Mouse (Mus musculus): Measurements from ENCODE around the gene Hoxb8. TPM values are rescaled to one million over a fixed set of nuclear protein-coding genes. Genes with fewer than 3 reads are reported as not detected.

Gene Hoxb8
- polyA plus RNA-seq, 1 experiment from 2014 or later, result 0.63 TPM

DNA sequence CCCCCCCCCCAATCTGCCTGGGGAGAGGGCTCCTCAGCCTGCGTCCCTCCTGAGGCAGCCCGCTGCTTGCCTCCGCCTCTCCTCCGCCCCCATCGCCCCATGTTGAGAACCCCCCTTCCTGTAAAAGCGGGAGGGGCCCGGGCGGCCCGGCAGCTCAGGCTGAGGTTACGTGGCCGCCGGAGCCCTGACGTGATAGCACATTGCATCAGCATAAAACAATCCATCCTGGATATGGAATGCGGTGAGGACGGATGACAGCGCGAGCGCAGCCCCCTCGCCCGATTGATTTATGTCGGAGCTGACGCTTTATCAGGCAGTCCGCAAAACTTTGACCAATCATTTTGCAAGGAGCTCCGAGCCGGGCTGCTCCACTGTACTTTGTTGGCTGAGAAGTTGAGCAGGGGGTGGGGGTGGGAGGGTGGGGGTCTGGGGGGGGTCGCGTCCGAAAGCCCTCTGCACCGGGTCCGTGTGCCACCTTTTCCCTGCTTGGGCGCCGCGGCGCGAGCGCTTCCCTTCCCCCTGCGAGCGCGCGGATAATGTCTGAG lies 10.6 kb upstream of the Hoxb8 start, which contains the start of gene Hoxb9:
TSS of gene Hoxb9 (plus strand) at position 462 of the 545 bp plus-strand sequence.
- no peak within 1 kb of the TSS for H3K27ac ChIP-seq (replicated peaks; ENCODE audit: low read depth, low read length)
- WGBS, result under 1% methylated on average over 40 of the region's 40 CpGs
- no peaks in the 10 kb centered on the region for H3K36me3 ChIP-seq (replicated peaks; ENCODE audit: control insufficient read depth, insufficient read depth, low read depth, low read length)
- no peak within 1 kb of the TSS for H3K9ac ChIP-seq (replicated peaks; ENCODE audit: low read length)
- no peak for DNase-seq (ENCODE audit: low spot score)
- H3K4me2 ChIP-seq (ENCODE audit: low read depth, low read length), result peak within 1 kb of the TSS; percentile 2; the same call in 1 of the 2 replicates
- ATAC-seq (replicated peaks; ENCODE audit: insufficient number of reproducible peaks, low FRiP score, low TSS enrichment, low read depth), result no peak
- H3K4me1 ChIP-seq (ENCODE audit: control insufficient read depth, insufficient read depth, low read length), result peaks cover 2% of the 10 kb centered on the region; the same call in 1 of the 2 replicates
- no peak within 1 kb of the TSS for H3K4me3 ChIP-seq (ENCODE audit: low read depth, low read length)
- H3K9me3 ChIP-seq (replicated peaks; ENCODE audit: control insufficient read depth, low read length), result no peaks in the 10 kb centered on the region
- peaks cover 97% of the 10 kb centered on the region for H3K27me3 ChIP-seq (ENCODE audit: control insufficient read depth, insufficient read depth, low read length)

GRCm38 (mm10) chr11:96271541-96272011 lies 10.1 kb upstream of the Hoxb8 start:
- Histone ChIP-seq H3K36me3 (replicated peaks; ENCODE audit: control insufficient read depth, insufficient read depth, low read depth, low read length) (no peaks in the 10 kb centered on the region), H3K9me3 (replicated peaks; ENCODE audit: control insufficient read depth, low read length) (no peaks in the 10 kb centered on the region), H3K27me3 (ENCODE audit: control insufficient read depth, insufficient read depth, low read length) (peaks cover 97% of the 10 kb centered on the region), H3K4me1 (ENCODE audit: control insufficient read depth, insufficient read depth, low read length) (peaks cover 2% of the 10 kb centered on the region; the same call in 1 of the 2 replicates), H3K27ac (replicated peaks; ENCODE audit: low read depth, low read length) (no peak overlapping the region), H3K9ac (replicated peaks; ENCODE audit: low read length) (no peak overlapping the region), H3K4me3 (ENCODE audit: low read depth, low read length) (no peak overlapping the region), H3K4me2 (ENCODE audit: low read depth, low read length) (no peak overlapping the region)
- ATAC-seq (replicated peaks; ENCODE audit: insufficient number of reproducible peaks, low FRiP score, low TSS enrichment, low read depth) (no peak), DNase-seq (ENCODE audit: low spot score) (no peak)
- WGBS, result under 1% methylated on average over 52 of the region's 52 CpGs

- Histone ChIP-seq H3K4me1 (ENCODE audit: control insufficient read depth, insufficient read depth, low read length) (peaks cover 2% of the 10 kb centered on the region; the same call in 1 of the 2 replicates), H3K9ac (replicated peaks; ENCODE audit: low read length) (no peak overlapping the region), H3K36me3 (replicated peaks; ENCODE audit: control insufficient read depth, insufficient read depth, low read depth, low read length) (no peaks in the 10 kb centered on the region), H3K4me2 (ENCODE audit: low read depth, low read length) (peak overlapping the region; percentile 2; the same call in 1 of the 2 replicates), H3K27ac (replicated peaks; ENCODE audit: low read depth, low read length) (no peak overlapping the region), H3K4me3 (ENCODE audit: low read depth, low read length) (no peak overlapping the region), H3K27me3 (ENCODE audit: control insufficient read depth, insufficient read depth, low read length) (peaks cover 97% of the 10 kb centered on the region), H3K9me3 (replicated peaks; ENCODE audit: control insufficient read depth, low read length) (no peaks in the 10 kb centered on the region)
- DNase-seq (ENCODE audit: low spot score) (no peak), ATAC-seq (replicated peaks; ENCODE audit: insufficient number of reproducible peaks, low FRiP score, low TSS enrichment, low read depth) (no peak)
- WGBS, result 1% methylated on average over 56 of the region's 58 CpGs
Measured at GRCm38 (mm10) chr11:96272024-96272921, 9.4 kb upstream of the Hoxb8 start.

DNA sequence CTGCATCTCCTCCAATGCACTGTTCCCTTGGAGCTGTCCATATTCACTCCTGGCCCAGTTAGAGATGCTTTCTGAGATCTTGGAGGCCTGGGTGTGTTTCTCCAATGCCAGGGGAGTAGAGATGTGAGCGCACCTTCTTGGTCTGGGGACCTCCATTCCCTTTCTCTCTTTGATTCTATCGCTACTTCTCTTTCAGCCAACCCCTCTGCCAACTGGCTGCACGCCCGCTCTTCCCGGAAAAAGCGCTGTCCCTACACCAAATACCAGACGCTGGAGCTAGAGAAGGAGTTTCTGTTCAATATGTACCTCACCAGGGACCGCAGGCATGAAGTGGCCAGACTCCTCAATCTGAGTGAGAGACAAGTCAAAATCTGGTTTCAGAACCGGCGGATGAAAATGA lies 7.3 kb upstream of the Hoxb8 start:
- 3% methylated on average over 10 of the region's 10 CpGs for WGBS
- ATAC-seq (replicated peaks; ENCODE audit: insufficient number of reproducible peaks, low FRiP score, low TSS enrichment, low read depth), result no peak
- no peaks in the 10 kb centered on the region for H3K36me3 ChIP-seq (replicated peaks; ENCODE audit: control insufficient read depth, insufficient read depth, low read depth, low read length)
- no peak overlapping the region for H3K4me3 ChIP-seq (ENCODE audit: low read depth, low read length)
- H3K27me3 ChIP-seq (ENCODE audit: control insufficient read depth, insufficient read depth, low read length), result peaks cover 99% of the 10 kb centered on the region
- H3K9me3 ChIP-seq (replicated peaks; ENCODE audit: control insufficient read depth, low read length), result no peaks in the 10 kb centered on the region
- DNase-seq (ENCODE audit: low spot score), result no peak
- H3K9ac ChIP-seq (replicated peaks; ENCODE audit: low read length), result no peak overlapping the region
- peaks cover 2% of the 10 kb centered on the region; the same call in 1 of the 2 replicates for H3K4me1 ChIP-seq (ENCODE audit: control insufficient read depth, insufficient read depth, low read length)
- no peak overlapping the region for H3K4me2 ChIP-seq (ENCODE audit: low read depth, low read length)
- no peak overlapping the region for H3K27ac ChIP-seq (replicated peaks; ENCODE audit: low read depth, low read length)

GRCm38 (mm10) chr11:96275896-96276295 lies 5.8 kb upstream of the Hoxb8 start:
- no peak for DNase-seq (ENCODE audit: low spot score)
- H3K4me2 ChIP-seq (ENCODE audit: low read depth, low read length), result no peak overlapping the region
- H3K4me3 ChIP-seq (ENCODE audit: low read depth, low read length), result no peak overlapping the region
- no peaks in the 10 kb centered on the region for H3K9me3 ChIP-seq (replicated peaks; ENCODE audit: control insufficient read depth, low read length)
- peaks cover 2% of the 10 kb centered on the region; the same call in 1 of the 2 replicates for H3K4me1 ChIP-seq (ENCODE audit: control insufficient read depth, insufficient read depth, low read length)
- no peak overlapping the region for H3K27ac ChIP-seq (replicated peaks; ENCODE audit: low read depth, low read length)
- H3K9ac ChIP-seq (replicated peaks; ENCODE audit: low read length), result no peak overlapping the region
- WGBS, result 5% methylated on average over 4 of the region's 4 CpGs
- H3K36me3 ChIP-seq (replicated peaks; ENCODE audit: control insufficient read depth, insufficient read depth, low read depth, low read length), result no peaks in the 10 kb centered on the region
- no peak for ATAC-seq (replicated peaks; ENCODE audit: insufficient number of reproducible peaks, low FRiP score, low TSS enrichment, low read depth)
- peaks cover 98% of the 10 kb centered on the region for H3K27me3 ChIP-seq (ENCODE audit: control insufficient read depth, insufficient read depth, low read length)

GRCm38 (mm10) chr11:96277151-96278044 lies 4.3 kb upstream of the Hoxb8 start:
- H3K27me3 ChIP-seq (ENCODE audit: control insufficient read depth, insufficient read depth, low read length), result peaks cover 96% of the 10 kb centered on the region
- H3K9ac ChIP-seq (replicated peaks; ENCODE audit: low read length), result no peak overlapping the region
- H3K4me2 ChIP-seq (ENCODE audit: low read depth, low read length), result no peak overlapping the region
- 1% methylated on average over 35 of the region's 35 CpGs for WGBS
- no peak overlapping the region for H3K27ac ChIP-seq (replicated peaks; ENCODE audit: low read depth, low read length)
- DNase-seq (ENCODE audit: low spot score) (no peak), ATAC-seq (replicated peaks; ENCODE audit: insufficient number of reproducible peaks, low FRiP score, low TSS enrichment, low read depth) (no peak)
- no peak overlapping the region for H3K4me3 ChIP-seq (ENCODE audit: low read depth, low read length)
- H3K9me3 ChIP-seq (replicated peaks; ENCODE audit: control insufficient read depth, low read length), result no peaks in the 10 kb centered on the region
- H3K36me3 ChIP-seq (replicated peaks; ENCODE audit: control insufficient read depth, insufficient read depth, low read depth, low read length), result no peaks in the 10 kb centered on the region; the same call in 1 of the 2 replicates
- no peaks in the 10 kb centered on the region for H3K4me1 ChIP-seq (ENCODE audit: control insufficient read depth, insufficient read depth, low read length)

DNA sequence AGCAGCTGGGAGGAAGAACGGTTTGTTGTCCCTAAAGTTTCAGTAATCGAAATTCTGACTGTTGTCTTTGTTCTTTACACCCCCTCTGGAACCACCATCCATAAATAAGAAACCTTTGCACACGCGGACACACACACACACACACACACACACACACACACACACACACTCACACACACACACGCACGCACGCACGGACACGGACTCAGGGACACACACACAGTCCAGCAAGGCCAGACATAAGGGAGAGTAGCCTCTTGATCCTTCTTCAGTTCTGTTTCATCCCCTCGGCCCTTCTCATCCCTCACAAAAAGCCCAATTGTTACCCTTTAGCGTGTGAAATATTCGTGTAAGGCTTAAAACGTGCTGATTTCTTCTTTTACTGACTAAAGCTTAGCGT lies 3.4 kb upstream of the Hoxb8 start:
- H3K4me3 ChIP-seq (ENCODE audit: low read depth, low read length), result no peak overlapping the region
- DNase-seq (ENCODE audit: low spot score) (no peak), ATAC-seq (replicated peaks; ENCODE audit: insufficient number of reproducible peaks, low FRiP score, low TSS enrichment, low read depth) (no peak)
- no peaks in the 10 kb centered on the region; the same call in 1 of the 2 replicates for H3K36me3 ChIP-seq (replicated peaks; ENCODE audit: control insufficient read depth, insufficient read depth, low read depth, low read length)
- H3K9ac ChIP-seq (replicated peaks; ENCODE audit: low read length), result no peak overlapping the region
- peaks cover 94% of the 10 kb centered on the region for H3K27me3 ChIP-seq (ENCODE audit: control insufficient read depth, insufficient read depth, low read length)
- H3K4me1 ChIP-seq (ENCODE audit: control insufficient read depth, insufficient read depth, low read length), result no peaks in the 10 kb centered on the region
- H3K27ac ChIP-seq (replicated peaks; ENCODE audit: low read depth, low read length), result no peak overlapping the region
- no peak overlapping the region for H3K4me2 ChIP-seq (ENCODE audit: low read depth, low read length)
- no peaks in the 10 kb centered on the region for H3K9me3 ChIP-seq (replicated peaks; ENCODE audit: control insufficient read depth, low read length)
- WGBS, result 20% methylated on average over 12 of the region's 14 CpGs

Measured in embryonic facial prominence, embryonic 11.5 days (tissue).